Mouse (Mus musculus): ENCODE results near the gene 2810408A11Rik. TPM values are rescaled to one million over a fixed set of nuclear protein-coding genes. Genes with fewer than 3 reads are reported as not detected.
A peak's percentile ranks its signal among the peaks of the same experiment; 100 is the strongest.
"Not testable (repeated sequence)": the region's sequence is repeated elsewhere in the genome, so short reads cannot be mapped to it uniquely, and the experiment has no call there.

2810408A11Rik gene
- total RNA-seq, 2 experiments from 2014 or later: 1.5 to 2.1 TPM

- DNase-seq (ENCODE audit: low spot score in 2 of 2): no peak
These were observed 18.8 kb downstream of the 2810408A11Rik start for GRCm38 (mm10) chr11:69881787-69882670.

GRCm38 (mm10) chr11:69880853-69881603 is 19.8 kb downstream of the 2810408A11Rik start, which contains the start of gene Kctd11:
Gene Kctd11, minus strand, starts transcription at chr11:69881406.
- peak; percentile 57 to 72 for DNase-seq (ENCODE audit: low spot score in 2 of 2)

- DNase-seq (ENCODE audit: low spot score in 2 of 2): peak; percentile 36 to 47
These were observed 20.3 kb downstream of the 2810408A11Rik start for GRCm38 (mm10) chr11:69880506-69880852.

GRCm38 (mm10) chr11:69879711-69880110 is 21.1 kb downstream of the 2810408A11Rik start:
- DNase-seq (ENCODE audit: low spot score in 2 of 2): no peak

- no peak for DNase-seq (ENCODE audit: low spot score in 2 of 2)
These were observed 21.8 kb downstream of the 2810408A11Rik start for GRCm38 (mm10) chr11:69878952-69879351.

GRCm38 (mm10) chr11:69878399-69878798 is 22.4 kb downstream of the 2810408A11Rik start:
- no peak for DNase-seq (ENCODE audit: low spot score in 2 of 2)

- DNase-seq (ENCODE audit: low spot score in 2 of 2): no peak
These were observed 22.9 kb downstream of the 2810408A11Rik start, which contains the start of gene Tmem95 for GRCm38 (mm10) chr11:69877878-69878277. Gene Tmem95, minus strand, starts transcription at chr11:69878018.

- DNase-seq (ENCODE audit: low spot score in 2 of 2): peak; percentile 81 to 86
These were observed 23.9 kb downstream of the 2810408A11Rik start for GRCm38 (mm10) chr11:69876867-69877266.

- peak; percentile 51 to 63 for DNase-seq (ENCODE audit: low spot score in 2 of 2)
These were observed 24.6 kb downstream of the 2810408A11Rik start for GRCm38 (mm10) chr11:69876186-69876585.

GRCm38 (mm10) chr11:69872451-69872850 is 28.3 kb downstream of the 2810408A11Rik start:
- no peak for DNase-seq (ENCODE audit: low spot score in 2 of 2)

GRCm38 (mm10) chr11:69871822-69872221 is 29.0 kb downstream of the 2810408A11Rik start:
- no peak for DNase-seq (ENCODE audit: low spot score in 2 of 2)

- DNase-seq (ENCODE audit: low spot score in 2 of 2): no peak
These were observed 30.3 kb downstream of the 2810408A11Rik start for GRCm38 (mm10) chr11:69870289-69871069.

GRCm38 (mm10) chr11:69867335-69867734 is 33.5 kb downstream of the 2810408A11Rik start:
- DNase-seq (ENCODE audit: low spot score in 2 of 2): no peak

- no peak for DNase-seq (ENCODE audit: low spot score in 2 of 2)
These were observed 35.2 kb downstream of the 2810408A11Rik start for GRCm38 (mm10) chr11:69865561-69865960.

- no peak for DNase-seq (ENCODE audit: low spot score in 2 of 2)
These were observed 36.5 kb downstream of the 2810408A11Rik start for GRCm38 (mm10) chr11:69864138-69864860.

- DNase-seq (ENCODE audit: low spot score in 2 of 2): not testable (repeated sequence)
These were observed 37.1 kb downstream of the 2810408A11Rik start for GRCm38 (mm10) chr11:69863729-69864128.

- no peak for DNase-seq (ENCODE audit: low spot score in 2 of 2)
These were observed 42.4 kb downstream of the 2810408A11Rik start, which contains the start of gene Tnk1 for GRCm38 (mm10) chr11:69858113-69858998. Gene Tnk1, minus strand, starts transcription at chr11:69858730.

- DNase-seq (ENCODE audit: low spot score in 2 of 2): no peak
These were observed 45.4 kb downstream of the 2810408A11Rik start for GRCm38 (mm10) chr11:69855347-69855746.

GRCm38 (mm10) chr11:69854680-69855079 is 46.1 kb downstream of the 2810408A11Rik start:
- DNase-seq (ENCODE audit: low spot score in 2 of 2): no peak
